Mouse (Mus musculus) embryonic facial prominence, embryonic 14.5 days (tissue): ENCODE measurements around the gene Scrt2. TPM values are rescaled to one million over a fixed set of nuclear protein-coding genes. Genes with fewer than 3 reads are reported as not detected.

Experiments
- polyA plus RNA-seq: library from polyadenylated mRNA; unstranded; fragments of >200 nt; fragmentation: Nextera tagmentation; extraction: Ambion mirVana; gene quantifications from 2 replicates; pipeline ENCODE4 v1.2.1, GENCODE M21; 2014

Gene Scrt2
- polyA plus RNA-seq, 1 experiment from 2014 or later: 0.29 TPM

Other genes with a start within 250 kb of the Scrt2 start
- gene Rspo4, start 238.6 kb upstream of the Scrt2 start, polyA plus RNA-seq: 0.50 and 0.89 TPM in 2 replicates
- gene Angpt4, start 170.3 kb upstream of the Scrt2 start, polyA plus RNA-seq: 0.64 and 1.1 TPM in 2 replicates
- gene Fam110a, start 101.3 kb upstream of the Scrt2 start, polyA plus RNA-seq: 18.8 and 21.2 TPM in 2 replicates
- 2.4 and 2.8 TPM in 2 replicates for gene Slc52a3, start 85.0 kb upstream of the Scrt2 start, polyA plus RNA-seq
- 12.0 and 13.6 TPM in 2 replicates for gene Srxn1, start 24.0 kb downstream of the Scrt2 start, polyA plus RNA-seq
- gene Tcf15, start 62.0 kb downstream of the Scrt2 start, polyA plus RNA-seq: 10.6 TPM in 2 replicates
- 84.5 and 86.4 TPM in 2 replicates for gene Csnk2a1, start 145.3 kb downstream of the Scrt2 start, polyA plus RNA-seq
- 31.0 and 32.2 TPM in 2 replicates for gene Tbc1d20, start 212.3 kb downstream of the Scrt2 start, polyA plus RNA-seq